Mouse (Mus musculus) forebrain, embryonic 14.5 days (tissue): ENCODE measurements at regions not wholly inside any gene's neighbourhood (a gene's known extent, or its start where the extent isn't known, plus 50 kb on each side); places are given as distances from the start of the nearest gene placed in this dataset.
A peak's percentile ranks its signal among the peaks of the same experiment; 100 is the strongest.

Source experiments
- ATAC-seq: fragments of 200-750 bp; cut with Nextera tagmentation; 2 replicates; pipeline ENCODE4 v1.8.0; 2017; ENCODE audit warnings: mild to moderate bottlenecking, moderate library complexity
- DNase-seq: peaks from one replicate; pipeline ENCODE4 v3.0.0-alpha.2; 2015; ENCODE audit warnings: low spot score
- H3K27ac ChIP-seq: fragments of 300-500 bp; sonication (generic); 2 replicates; pipeline ENCODE4 v1.5.1; 2014; ENCODE audit warnings: low read depth, mild to moderate bottlenecking, control low read depth, low read length, moderate library complexity
- H3K27me3 ChIP-seq: fragments of 300-500 bp; sonication (generic); replicated peaks from 2 replicates; pipeline ENCODE4 v1.6.1; 2014; ENCODE audit warnings: low read length, control low read depth, mixed read lengths; ENCODE audit not compliant: control insufficient read depth, insufficient read depth
- H3K36me3 ChIP-seq: fragments of 300-500 bp; sonication (generic); 2 replicates; pipeline ENCODE4 v1.6.1; 2014; ENCODE audit warnings: low read length, control low read depth; ENCODE audit not compliant: control insufficient read depth, insufficient read depth
- H3K4me1 ChIP-seq: fragments of 300-500 bp; sonication (generic); 2 replicates; pipeline ENCODE4 v1.6.1; 2014; ENCODE audit warnings: antibody characterized with exemption, low read length, control low read depth; ENCODE audit not compliant: control insufficient read depth, insufficient read depth
- H3K4me2 ChIP-seq: fragments of 300-500 bp; sonication (generic); 2 replicates; pipeline ENCODE4 v1.6.1; 2014; ENCODE audit warnings: mild to moderate bottlenecking, control low read depth, low read length
- H3K4me3 ChIP-seq: fragments of 300-500 bp; sonication (generic); 2 replicates; pipeline ENCODE4 v1.5.1; 2014; ENCODE audit warnings: low read depth, low read length, control low read depth
- H3K9ac ChIP-seq: fragments of 300-500 bp; sonication (generic); 2 replicates; pipeline ENCODE4 v1.6.1; 2014; ENCODE audit warnings: mild to moderate bottlenecking, low read length, control low read depth, moderate library complexity
- H3K9me3 ChIP-seq: fragments of 300-500 bp; sonication (generic); replicated peaks from 2 replicates; pipeline ENCODE4 v1.6.1; 2016; ENCODE audit warnings: low read length, control low read depth, mixed read lengths; ENCODE audit not compliant: control insufficient read depth
- WGBS: fragments of 180-500 bp; shearing (Covaris S2); extraction: QIAGEN DNeasy Blood & Tissue Kit; methylation state at CpG from one replicate; pipeline ENCODE4 v1.1.7; 2014; 5-methylcytosine and 5-hydroxymethylcytosine counted together

GRCm38 (mm10) chr2:79008642-79009041, 140.7 kb downstream of the Ube2e3 start:
- ATAC-seq = no peak
- Histone ChIP-seq H3K4me2 (no peak overlapping the region), H3K4me1 (no peaks in the 10 kb centered on the region), H3K27me3 (no peaks in the 10 kb centered on the region), H3K36me3 (no peaks in the 10 kb centered on the region), H3K4me3 (no peak overlapping the region), H3K9me3 (no peaks in the 10 kb centered on the region), H3K27ac (no peak overlapping the region), H3K9ac (no peak overlapping the region)
- no peak for DNase-seq
- 89% methylated on average over 3 of the region's 3 CpGs for WGBS

GRCm38 (mm10) chr2:79009791-79010190, 141.9 kb downstream of the Ube2e3 start:
- 65% methylated on average over 2 of the region's 2 CpGs for WGBS
- Histone ChIP-seq H3K36me3 (no peaks in the 10 kb centered on the region), H3K27me3 (no peaks in the 10 kb centered on the region), H3K27ac (no peak overlapping the region), H3K4me1 (no peaks in the 10 kb centered on the region), H3K4me2 (no peak overlapping the region), H3K4me3 (no peak overlapping the region), H3K9me3 (no peaks in the 10 kb centered on the region; the same call in 1 of the 2 replicates), H3K9ac (no peak overlapping the region)
- no peak for DNase-seq
- no peak for ATAC-seq

GRCm38 (mm10) chr2:79010273-79010672, 142.3 kb downstream of the Ube2e3 start:
- no peaks in the 10 kb centered on the region for H3K36me3 ChIP-seq
- no peaks in the 10 kb centered on the region; the same call in 1 of the 2 replicates for H3K9me3 ChIP-seq
- H3K4me2 ChIP-seq = no peak overlapping the region
- H3K4me3 ChIP-seq = no peak overlapping the region
- H3K27ac ChIP-seq = no peak overlapping the region
- DNase-seq = peak; percentile 51
- ATAC-seq = no peak
- WGBS = 68% methylated on average over 2 of the region's 2 CpGs
- no peaks in the 10 kb centered on the region for H3K27me3 ChIP-seq
- H3K9ac ChIP-seq = no peak overlapping the region
- H3K4me1 ChIP-seq = no peaks in the 10 kb centered on the region

- 76% methylated on average over 4 of the region's 4 CpGs for WGBS
- Histone ChIP-seq H3K36me3 (no peaks in the 10 kb centered on the region), H3K9me3 (no peaks in the 10 kb centered on the region; the same call in 1 of the 2 replicates), H3K27ac (no peak overlapping the region), H3K9ac (no peak overlapping the region), H3K4me2 (no peak overlapping the region), H3K27me3 (no peaks in the 10 kb centered on the region), H3K4me3 (no peak overlapping the region), H3K4me1 (no peaks in the 10 kb centered on the region)
- ATAC-seq (no peak), DNase-seq (no peak)
Observed at GRCm38 (mm10) chr2:79018732-79019423, 151.0 kb downstream of the Ube2e3 start.

- 82% methylated on average over 2 of the region's 2 CpGs for WGBS
- no peaks in the 10 kb centered on the region for H3K27me3 ChIP-seq
- H3K9ac ChIP-seq = no peak overlapping the region
- DNase-seq = no peak
- no peak overlapping the region for H3K4me3 ChIP-seq
- H3K4me2 ChIP-seq = no peak overlapping the region
- ATAC-seq = no peak
- H3K36me3 ChIP-seq = no peaks in the 10 kb centered on the region
- no peaks in the 10 kb centered on the region for H3K4me1 ChIP-seq
- no peak overlapping the region for H3K27ac ChIP-seq
- no peaks in the 10 kb centered on the region for H3K9me3 ChIP-seq
Observed at GRCm38 (mm10) chr2:79022954-79023353, 155.0 kb downstream of the Ube2e3 start.

- Histone ChIP-seq H3K4me2 (no peak overlapping the region), H3K9ac (no peak overlapping the region), H3K4me1 (no peaks in the 10 kb centered on the region), H3K4me3 (no peak overlapping the region), H3K27me3 (no peaks in the 10 kb centered on the region), H3K27ac (no peak overlapping the region), H3K9me3 (no peaks in the 10 kb centered on the region), H3K36me3 (no peaks in the 10 kb centered on the region)
- ATAC-seq (no peak), DNase-seq (no peak)
- 77% methylated on average over 4 of the region's 4 CpGs for WGBS
Observed at GRCm38 (mm10) chr2:79025678-79026077, 157.8 kb downstream of the Ube2e3 start.

GRCm38 (mm10) chr2:79030990-79031389, 163.1 kb downstream of the Ube2e3 start:
- DNase-seq (no peak), ATAC-seq (no peak)
- no peak overlapping the region for H3K4me2 ChIP-seq
- 41% methylated on average over 1 of the region's 1 CpGs for WGBS
- no peaks in the 10 kb centered on the region for H3K4me1 ChIP-seq
- H3K9ac ChIP-seq = no peak overlapping the region
- H3K27ac ChIP-seq = no peak overlapping the region
- H3K36me3 ChIP-seq = no peaks in the 10 kb centered on the region
- H3K27me3 ChIP-seq = no peaks in the 10 kb centered on the region
- no peaks in the 10 kb centered on the region for H3K9me3 ChIP-seq
- no peak overlapping the region for H3K4me3 ChIP-seq

- WGBS = 84% methylated on average over 2 of the region's 2 CpGs
- ATAC-seq (no peak), DNase-seq (no peak)
- Histone ChIP-seq H3K4me3 (no peak overlapping the region), H3K9me3 (no peaks in the 10 kb centered on the region), H3K9ac (no peak overlapping the region), H3K27ac (no peak overlapping the region), H3K4me2 (no peak overlapping the region), H3K4me1 (no peaks in the 10 kb centered on the region), H3K27me3 (no peaks in the 10 kb centered on the region), H3K36me3 (no peaks in the 10 kb centered on the region)
Observed at GRCm38 (mm10) chr2:79036296-79036695, 168.4 kb downstream of the Ube2e3 start.

GRCm38 (mm10) chr2:79038624-79039023, 170.7 kb downstream of the Ube2e3 start:
- H3K4me1 ChIP-seq = no peaks in the 10 kb centered on the region
- DNase-seq = no peak
- no peak overlapping the region for H3K4me2 ChIP-seq
- H3K4me3 ChIP-seq = no peak overlapping the region
- ATAC-seq = no peak
- no peaks in the 10 kb centered on the region for H3K9me3 ChIP-seq
- 21% methylated on average over 5 of the region's 5 CpGs for WGBS
- no peak overlapping the region for H3K9ac ChIP-seq
- no peak overlapping the region for H3K27ac ChIP-seq
- H3K36me3 ChIP-seq = no peaks in the 10 kb centered on the region
- H3K27me3 ChIP-seq = no peaks in the 10 kb centered on the region
